Mouse (Mus musculus) testis, adult 2 months (tissue): ENCODE measurements around the gene Gm20696.

Experiments used
- CTCF ChIP-seq: fragments of 200-500 bp; IDR thresholded peaks from 2 replicates; pipeline ENCODE4 v1.5.1; 2012; ENCODE audit warnings: low read depth, mild to moderate bottlenecking, inconsistent platforms, low read length, moderate library complexity; ENCODE audit not compliant: control insufficient read depth, insufficient read depth, insufficient replicate concordance
- POLR2A ChIP-seq: fragments of 200-500 bp; IDR thresholded peaks from 2 replicates; pipeline ENCODE4 v1.6.1; 2012; ENCODE audit warnings: low read depth, mild to moderate bottlenecking, inconsistent platforms, low read length, moderate library complexity; ENCODE audit not compliant: control insufficient read depth

DNA sequence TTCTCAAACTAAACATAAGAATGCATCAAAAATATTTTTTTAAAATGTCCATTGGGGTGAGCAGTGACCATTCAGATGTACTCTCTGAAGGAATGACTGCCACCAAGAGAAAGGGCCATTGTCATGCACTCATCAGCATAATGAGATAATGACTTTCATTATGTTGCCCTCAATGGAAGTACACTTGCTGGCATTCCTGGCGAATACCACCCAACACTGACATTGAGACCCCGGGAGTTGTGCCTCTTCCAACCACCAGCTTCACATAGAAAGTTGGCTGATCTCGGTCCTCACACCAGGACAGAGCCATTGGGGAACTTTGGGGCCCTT, 356.5 kb downstream of the Gm20696 start:
- TF ChIP-seq CTCF (no peak), POLR2A (no peak)
